Mouse (Mus musculus) erythroblast, embryonic 14.5 days (primary cell): Measurements from ENCODE around the gene Stfa2. TPM values are rescaled to one million over a fixed set of nuclear protein-coding genes. Genes with fewer than 3 reads are reported as not detected.
"Not testable (repeated sequence)": the region's sequence is repeated elsewhere in the genome, so short reads cannot be mapped to it uniquely, and the experiment has no call there.

Experiments
- H3K27me3 ChIP-seq: 2 replicates; pipeline ENCODE4 v1.6.1; 2012; ENCODE audit warnings: inconsistent platforms; ENCODE audit not compliant: control insufficient read depth
- H3K36me3 ChIP-seq: 2 replicates; pipeline ENCODE4 v1.6.1; 2012; ENCODE audit warnings: mild to moderate bottlenecking, inconsistent platforms; ENCODE audit not compliant: control insufficient read depth
- H3K4me1 ChIP-seq: 2 replicates; pipeline ENCODE4 v1.6.1; 2012; ENCODE audit warnings: inconsistent platforms; ENCODE audit not compliant: control insufficient read depth
- H3K4me3 ChIP-seq: replicated peaks from 2 replicates; pipeline ENCODE3; 2012; ENCODE audit warnings: moderate library complexity, mild to moderate bottlenecking, inconsistent platforms
- H3K9me3 ChIP-seq: 2 replicates; pipeline ENCODE4 v1.6.1; 2012; ENCODE audit warnings: low read length, inconsistent platforms, mixed read lengths; ENCODE audit not compliant: control insufficient read depth
- GATA1 ChIP-seq: IDR thresholded peaks from 2 replicates; pipeline ENCODE4 v1.6.1; 2012; ENCODE audit warnings: low read length, inconsistent platforms, mixed read lengths
- TAL1 ChIP-seq: IDR thresholded peaks from 3 replicates; pipeline ENCODE4 v1.6.1; 2012; ENCODE audit warnings: low read length, inconsistent platforms, mixed read lengths
- polyA plus RNA-seq: library from polyadenylated mRNA; stranded (reverse); fragments of >175 nt; gene quantifications from 2 replicates; pipeline ENCODE4 v1.2.3, GENCODE M21; 2012

Stfa2 gene
- polyA plus RNA-seq, result not detected in 2 replicates

GRCm38 (mm10) chr16:36408357-36408756 is at the start of gene Stfa2:
Gene Stfa2 (minus strand): TSS chr16:36408457.
- Histone ChIP-seq H3K36me3 (no peaks in the 10 kb centered on the region), H3K27me3 (no peaks in the 10 kb centered on the region), H3K9me3 (no peaks in the 10 kb centered on the region), H3K4me1 (no peaks in the 10 kb centered on the region), H3K4me3 (no peak within 1 kb of the TSS)
- no peak for TF ChIP-seq GATA1
- TF ChIP-seq TAL1, result no peak

- Histone ChIP-seq H3K4me1 (no peaks in the 10 kb centered on the region), H3K9me3 (no peaks in the 10 kb centered on the region), H3K36me3 (no peaks in the 10 kb centered on the region), H3K27me3 (no peaks in the 10 kb centered on the region), H3K4me3 (no peak within 1 kb of the TSS)
- no peak for TF ChIP-seq GATA1
Measured at GRCm38 (mm10) chr16:36455342-36455802, 47.1 kb upstream of the Stfa2 start, which contains the start of gene Stfa3. Gene Stfa3 (minus strand): TSS chr16:36455392.

GRCm38 (mm10) chr16:36420979-36421378 is 12.7 kb upstream of the Stfa2 start:
- not testable (repeated sequence) for H3K4me3 ChIP-seq, H3K4me1 ChIP-seq, H3K27me3 ChIP-seq, H3K36me3 ChIP-seq, H3K9me3 ChIP-seq

GRCm38 (mm10) chr16:36389060-36389459 is 19.2 kb downstream of the Stfa2 start:
- H3K4me1 ChIP-seq, result no peaks in the 10 kb centered on the region
- no peak overlapping the region for H3K4me3 ChIP-seq
- H3K27me3 ChIP-seq, result no peaks in the 10 kb centered on the region
- H3K9me3 ChIP-seq, result no peaks in the 10 kb centered on the region
- no peak for TF ChIP-seq GATA1
- TF ChIP-seq TAL1, result no peak
- H3K36me3 ChIP-seq, result no peaks in the 10 kb centered on the region

- not testable (repeated sequence) for H3K4me3 ChIP-seq, H3K4me1 ChIP-seq, H3K27me3 ChIP-seq, H3K36me3 ChIP-seq, H3K9me3 ChIP-seq
Measured at GRCm38 (mm10) chr16:36367648-36368047, 40.6 kb downstream of the Stfa2 start, which contains the start of gene BC100530. Gene BC100530 (minus strand): TSS chr16:36367748.

Other genes with a start within 250 kb of the Stfa2 start
- gene Gm5483, start 224.2 kb downstream of the Stfa2 start, polyA plus RNA-seq, result 0.16 TPM in 1 of 2 replicates, not detected in the other
- not detected in 2 replicates for gene Gm5416, start 198.1 kb downstream of the Stfa2 start, polyA plus RNA-seq
- gene 2010005H15Rik, start 187.0 kb downstream of the Stfa2 start, polyA plus RNA-seq, result not detected in 2 replicates
- gene Stfa1, start 131.5 kb downstream of the Stfa2 start, polyA plus RNA-seq, result not detected in 2 replicates
- not detected in 2 replicates for gene BC117090, start 74.1 kb downstream of the Stfa2 start, polyA plus RNA-seq
- 0.17 TPM in 1 of 2 replicates, not detected in the other for gene BC100530, start 40.7 kb downstream of the Stfa2 start, polyA plus RNA-seq
- gene Stfa3, start 46.9 kb upstream of the Stfa2 start, polyA plus RNA-seq, result not detected in 2 replicates
- not detected in 2 replicates for gene Casr, start 153.7 kb upstream of the Stfa2 start, polyA plus RNA-seq